Mouse (Mus musculus) liver, embryonic 14.5 days (tissue): ENCODE results near the gene Rapgef4. TPM values are rescaled to one million over a fixed set of nuclear protein-coding genes. Genes with fewer than 3 reads are reported as not detected.

Experiments
- ATAC-seq: fragments of 200-750 bp; cut with Nextera tagmentation; 2 replicates; pipeline ENCODE4 v1.8.0; 2017; ENCODE audit warnings: moderate number of reproducible peaks, mild to moderate bottlenecking, moderate library complexity; ENCODE audit not compliant: insufficient read depth
- DNase-seq, 3 experiments: peaks; one replicate each; pipeline ENCODE4 v3.0.0-alpha.2; 2012 to 2013; ENCODE audit warnings: low read depth in 3 of 3, low spot score in 3 of 3
- H3K27ac ChIP-seq: fragments of 300-500 bp; sonication (generic); 2 replicates; pipeline ENCODE4 v1.5.1; 2014; ENCODE audit warnings: moderate library complexity, mild to moderate bottlenecking, control low read depth, inconsistent platforms
- H3K27me3 ChIP-seq: fragments of 300-500 bp; sonication (generic); 2 replicates; pipeline ENCODE4 v1.6.1; 2014; ENCODE audit warnings: mild to moderate bottlenecking, low read length, moderate library complexity; ENCODE audit not compliant: control insufficient read depth, insufficient read depth
- H3K36me3 ChIP-seq: fragments of 300-500 bp; sonication (generic); replicated peaks from 2 replicates; pipeline ENCODE4 v1.6.1; 2014; ENCODE audit warnings: low read depth; ENCODE audit not compliant: control insufficient read depth, insufficient read depth
- H3K4me1 ChIP-seq, 2 experiments: fragments of 200-500 bp in 1 of 2; fragments of 300-500 bp in 1 of 2; sonication (generic) in 1 of 2; replicated peaks; 2 replicates each; pipeline ENCODE4 v1.6.1; 2012 to 2014; ENCODE audit warnings: antibody characterized with exemption in 1 of 2, inconsistent platforms in 1 of 2, low read length in 1 of 2; ENCODE audit not compliant: control insufficient read depth in 2 of 2, insufficient read depth in 2 of 2
- H3K4me2 ChIP-seq: fragments of 300-500 bp; sonication (generic); 2 replicates; pipeline ENCODE4 v1.6.1; 2014; ENCODE audit warnings: low read depth, mild to moderate bottlenecking, control low read depth, moderate library complexity
- H3K4me3 ChIP-seq, 2 experiments: fragments of 200-500 bp in 1 of 2; fragments of 300-500 bp in 1 of 2; sonication (generic) in 1 of 2; 2 replicates each; pipeline ENCODE4 v1.5.1; 2012 to 2014; ENCODE audit warnings: low read depth in 2 of 2, low read length in 2 of 2, mild to moderate bottlenecking in 2 of 2, control low read depth in 1 of 2, inconsistent platforms in 1 of 2, moderate library complexity in 1 of 2; ENCODE audit not compliant: insufficient read depth in 1 of 2
- H3K9ac ChIP-seq: fragments of 300-500 bp; sonication (generic); replicated peaks from 2 replicates; pipeline ENCODE4 v1.6.1; 2014; ENCODE audit warnings: mild to moderate bottlenecking, control low read depth, moderate library complexity
- H3K9me3 ChIP-seq: fragments of 300-500 bp; sonication (generic); 2 replicates; pipeline ENCODE4 v1.6.1; 2016; ENCODE audit warnings: low read length, mixed read lengths; ENCODE audit not compliant: control insufficient read depth
- CTCF ChIP-seq: IDR thresholded peaks from 2 replicates; pipeline ENCODE4 v1.5.1; 2016; ENCODE audit warnings: antibody characterized with exemption, low read depth, control low read depth
- EP300 ChIP-seq: IDR thresholded peaks from 2 replicates; pipeline ENCODE4 v1.6.1; 2016; ENCODE audit warnings: antibody characterized with exemption, low read depth
- WGBS: fragments of 180-500 bp; shearing (Covaris S2); extraction: QIAGEN DNeasy Blood & Tissue Kit; methylation state at CpG from one replicate; pipeline ENCODE4 v1.1.7; 2014; ENCODE audit not compliant: insufficient replicate concordance; 5-methylcytosine and 5-hydroxymethylcytosine counted together
- polyA plus RNA-seq, 2 experiments: library from polyadenylated mRNA; depleted of rRNA in 1 of 2; stranded (reverse) in 1 of 2; unstranded in 1 of 2; fragments of >200 nt; fragmentation: Nextera tagmentation in 1 of 2; extraction: Ambion mirVana in 1 of 2; gene quantifications; 2 replicates each; pipeline versions ENCODE4 v1.2.1 to v1.2.3; 2012 to 2014

The Rapgef4 gene
- polyA plus RNA-seq, 2 experiments, result 2.2 to 4.2 TPM

DNA sequence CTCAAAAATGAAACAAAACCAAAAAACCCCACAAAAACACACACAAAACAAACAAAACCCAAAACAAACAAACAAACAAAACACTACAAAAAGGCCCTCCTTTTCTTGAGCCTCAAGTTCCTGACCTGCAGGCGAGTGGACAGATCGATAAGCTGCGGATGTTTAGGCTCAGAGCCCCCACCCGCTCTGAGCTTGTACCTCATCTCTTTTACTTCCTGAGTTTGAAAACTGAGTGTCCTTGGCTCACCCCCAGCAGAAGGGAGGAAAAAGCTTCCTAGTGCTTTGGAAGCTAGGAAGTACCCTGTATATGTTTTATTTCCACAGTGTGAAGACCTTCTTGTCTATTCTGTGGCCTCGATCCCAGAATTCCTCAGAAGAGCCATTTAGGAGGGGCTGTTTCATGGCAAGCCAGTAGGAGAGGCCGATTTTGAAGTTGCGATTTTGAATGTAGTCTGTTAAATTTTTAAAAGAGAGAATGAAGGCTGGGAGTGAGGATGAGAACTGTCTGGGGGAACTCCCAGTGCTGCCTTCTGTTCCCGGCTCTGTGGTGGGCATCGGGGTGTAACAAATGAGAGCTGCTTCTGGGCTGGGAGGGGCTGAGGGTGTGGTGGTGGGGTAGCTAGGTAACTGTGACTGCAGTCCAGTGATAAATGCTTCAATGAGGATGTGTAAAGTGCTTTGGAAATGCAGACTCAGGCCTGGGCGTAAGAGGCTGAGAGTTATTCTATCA is 2.0 kb downstream of the Rapgef4 start:
- Histone ChIP-seq H3K9me3 (no peaks in the 10 kb centered on the region), H3K27me3 (peaks cover 22% of the 10 kb centered on the region), H3K4me1 (peaks cover 0 to 8% of the 10 kb centered on the region in 2 experiments; a peak in 2 of 4 replicates), H3K9ac (0 out of 2 replicates have a peak overlapping the region, but pooled peaks have one; percentile 23), H3K4me2 (peak overlapping the region; percentile 36), H3K27ac (peak overlapping the region; percentile 39), H3K36me3 (no peaks in the 10 kb centered on the region), H3K4me3 (no peak overlapping the region)
- 49% methylated on average over 10 of the region's 10 CpGs for WGBS
- DNase-seq (peak; percentile 9 to 20 (median 14)), ATAC-seq (peak; percentile 87)
- TF ChIP-seq CTCF, result no peak
- TF ChIP-seq EP300, result no peak

DNA sequence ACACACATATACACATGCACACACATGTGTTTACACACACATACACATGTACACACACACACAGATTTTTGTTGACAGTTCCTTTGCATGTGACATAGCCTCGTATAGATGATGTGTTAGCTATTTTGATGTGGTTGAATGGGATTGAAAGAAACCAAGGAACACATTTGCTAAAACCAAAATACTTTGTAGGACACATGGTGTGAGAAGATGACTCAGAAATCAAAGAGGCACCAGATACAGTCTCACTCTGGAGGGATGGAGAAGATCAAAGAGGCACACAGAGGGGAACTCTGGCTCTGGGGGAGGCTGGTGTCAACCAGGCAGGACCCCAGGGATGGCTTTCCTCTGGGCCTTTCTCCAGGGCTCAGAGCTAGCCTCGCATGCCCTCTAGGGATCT is 4.7 kb downstream of the Rapgef4 start:
- Histone ChIP-seq H3K36me3 (no peaks in the 10 kb centered on the region), H3K9ac (no peak overlapping the region), H3K9me3 (no peaks in the 10 kb centered on the region), H3K27me3 (peaks cover 13% of the 10 kb centered on the region), H3K27ac (no peak overlapping the region), H3K4me1 (peaks cover 0 to 8% of the 10 kb centered on the region in 2 experiments; a peak in 2 of 4 replicates), H3K4me3 (no peak overlapping the region), H3K4me2 (no peak overlapping the region)
- no peak for DNase-seq
- TF ChIP-seq CTCF (no peak), EP300 (no peak)
- 56% methylated on average over 2 of the region's 2 CpGs for WGBS
- ATAC-seq, result no peak

DNA sequence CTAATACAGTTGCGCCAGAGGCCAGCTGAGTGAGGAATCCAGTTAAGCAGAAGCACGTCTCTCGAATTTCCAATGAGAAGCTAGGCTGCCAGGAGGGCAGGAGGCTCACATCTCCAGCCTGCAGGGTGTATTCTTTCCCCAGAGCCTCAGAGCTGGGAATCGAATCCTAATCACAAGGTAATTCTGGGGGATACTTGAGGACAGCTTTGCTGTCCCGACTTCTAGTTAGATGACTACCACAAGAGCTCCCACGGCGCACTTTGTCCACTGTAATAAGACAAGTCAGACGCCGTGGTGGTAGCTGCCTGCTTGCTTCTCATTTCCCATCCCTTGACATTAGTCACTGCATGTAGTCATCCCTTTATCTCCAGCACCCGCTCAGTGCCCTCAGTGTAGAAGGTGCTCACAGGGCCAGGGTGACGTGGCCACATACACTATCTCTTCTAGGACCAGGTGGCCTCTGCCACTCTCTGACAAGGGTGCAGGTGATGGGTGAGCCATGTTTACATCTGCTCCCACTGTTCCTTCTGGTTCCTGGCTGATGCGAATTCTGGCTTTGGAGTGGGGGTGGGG is 5.3 kb downstream of the Rapgef4 start:
- Histone ChIP-seq H3K4me3 (no peak overlapping the region), H3K36me3 (no peaks in the 10 kb centered on the region), H3K27ac (no peak overlapping the region), H3K4me2 (no peak overlapping the region), H3K27me3 (peaks cover 7% of the 10 kb centered on the region), H3K4me1 (peaks cover 0 to 8% of the 10 kb centered on the region in 2 experiments; a peak in 2 of 4 replicates), H3K9me3 (no peaks in the 10 kb centered on the region), H3K9ac (no peak overlapping the region)
- peak; percentile 57 for ATAC-seq
- no peak for TF ChIP-seq EP300
- TF ChIP-seq CTCF, result no peak
- WGBS, result 58% methylated on average over 12 of the region's 12 CpGs
- no peak for DNase-seq

DNA sequence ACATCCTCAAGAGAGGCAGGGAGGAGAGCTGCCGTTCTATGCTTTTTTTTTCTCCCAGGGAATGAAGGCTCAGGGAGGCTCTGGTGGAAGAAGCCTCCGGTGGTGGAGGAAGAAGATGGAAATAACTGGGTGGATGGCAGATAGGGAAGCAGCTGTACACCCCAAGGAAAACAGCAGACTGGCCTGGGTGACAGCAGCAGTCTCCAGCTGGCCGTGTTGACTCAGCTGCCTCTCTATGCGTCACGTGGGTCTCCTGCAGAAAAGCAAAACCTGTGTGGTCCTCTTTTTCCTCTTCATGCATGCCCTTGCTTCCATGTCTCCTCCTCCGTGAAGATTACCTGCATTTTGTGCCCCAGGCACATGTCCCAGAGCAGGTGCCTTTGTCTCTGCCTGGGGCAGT is 7.5 kb downstream of the Rapgef4 start:
- H3K4me3 ChIP-seq, result no peak overlapping the region
- 60% methylated on average over 6 of the region's 6 CpGs for WGBS
- no peak overlapping the region for H3K27ac ChIP-seq
- 0 out of 4 replicates have a peak, but pooled peaks cover 0 to 2% of the 10 kb centered on the region in 2 experiments for H3K4me1 ChIP-seq
- no peak overlapping the region for H3K4me2 ChIP-seq
- ATAC-seq, result no peak
- no peaks in the 10 kb centered on the region for H3K9me3 ChIP-seq
- TF ChIP-seq CTCF, result no peak
- TF ChIP-seq EP300, result no peak
- H3K9ac ChIP-seq, result no peak overlapping the region
- no peaks in the 10 kb centered on the region for H3K36me3 ChIP-seq
- no peaks in the 10 kb centered on the region for H3K27me3 ChIP-seq
- no peak for DNase-seq

DNA sequence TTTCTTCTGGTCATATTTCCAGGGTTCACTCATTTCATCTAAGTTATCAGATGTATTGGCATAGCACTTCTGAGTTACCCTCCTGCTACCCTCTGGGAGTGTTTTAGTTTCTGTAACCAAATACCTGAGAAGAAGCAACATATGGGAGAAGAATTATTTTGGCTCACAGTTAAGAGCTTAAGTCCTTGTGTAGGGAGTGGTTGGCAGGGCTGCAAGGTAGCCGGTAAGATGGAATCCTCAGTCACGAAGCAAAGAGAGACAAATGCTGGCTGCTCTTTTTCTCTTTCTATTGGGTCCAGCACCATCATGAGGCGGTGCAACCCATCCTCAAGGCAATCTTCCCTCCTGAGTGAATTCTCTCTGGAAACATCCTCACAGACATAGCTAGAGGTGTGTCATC is 11.1 kb downstream of the Rapgef4 start:
- ATAC-seq (no peak), DNase-seq (no peak)
- Histone ChIP-seq H3K9ac (no peak overlapping the region), H3K4me1 (no peaks in the 10 kb centered on the region), H3K4me2 (no peak overlapping the region), H3K27ac (no peak overlapping the region), H3K4me3 (no peak overlapping the region), H3K27me3 (no peaks in the 10 kb centered on the region), H3K9me3 (no peaks in the 10 kb centered on the region), H3K36me3 (no peaks in the 10 kb centered on the region)
- no peak for TF ChIP-seq EP300
- no peak for TF ChIP-seq CTCF
- WGBS, result 72% methylated on average over 3 of the region's 3 CpGs
